Mouse (Mus musculus) T-helper 1 cell (primary cell): Measurements from ENCODE around the gene Ano9.

ENCODE experiments used
- in situ Hi-C: fragments of 300-600 bp; cut with MboI, MseI; formaldehyde crosslinking; loops from one replicate; pipeline ENCODE4 v1.15.1; 2025; ENCODE audit warnings: high pct_unique_total_duplicates

Ano9 gene

DNA sequence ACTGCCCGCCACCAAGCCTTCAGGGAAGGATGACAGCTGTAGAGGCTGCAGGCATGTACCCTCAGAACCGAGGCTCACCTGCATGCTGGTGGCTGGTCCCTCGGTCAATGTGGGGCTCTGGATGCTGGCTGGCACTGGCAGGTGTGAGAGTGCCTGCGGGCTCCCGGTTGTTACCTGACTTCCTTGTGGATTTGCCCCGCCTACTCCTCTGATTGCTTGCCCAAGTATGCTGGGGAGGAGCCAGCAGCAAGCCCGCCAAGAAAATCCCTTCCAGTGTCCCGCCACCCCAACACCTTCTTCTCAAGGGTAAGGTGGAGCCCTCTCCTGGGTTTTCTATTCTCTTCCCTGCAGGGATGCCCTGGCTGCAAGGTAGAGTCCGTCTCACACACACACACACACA is at the start of gene Ano9:
Gene Ano9 (minus strand): TSS at position 171 of the 400 bp plus-strand sequence.
- in situ Hi-C loops = no loop called here

DNA sequence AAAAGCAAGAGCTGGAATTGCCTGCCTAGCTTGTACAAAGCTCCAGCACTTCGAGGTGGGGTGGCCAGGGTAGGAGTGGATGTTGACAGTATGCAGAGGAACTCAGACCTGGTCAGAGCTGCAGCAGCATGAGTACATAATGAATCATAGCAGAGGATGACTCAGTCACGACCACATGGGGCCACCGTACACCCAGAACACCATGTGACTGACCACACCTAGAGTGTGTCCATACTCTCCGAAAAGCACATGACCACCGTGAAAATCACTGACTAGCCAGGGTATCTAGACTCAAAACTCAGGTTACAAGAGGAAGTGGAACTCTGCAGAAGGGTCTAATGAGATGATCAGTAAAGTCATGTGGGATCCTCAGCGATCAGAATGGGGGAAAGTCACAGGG is 47.2 kb upstream of the Ano9 start:
- in situ Hi-C loops = loop anchor here (5.0 kb wide), 1 partner anchor 33 kb away; no protein-coding TSS in a partner anchor

DNA sequence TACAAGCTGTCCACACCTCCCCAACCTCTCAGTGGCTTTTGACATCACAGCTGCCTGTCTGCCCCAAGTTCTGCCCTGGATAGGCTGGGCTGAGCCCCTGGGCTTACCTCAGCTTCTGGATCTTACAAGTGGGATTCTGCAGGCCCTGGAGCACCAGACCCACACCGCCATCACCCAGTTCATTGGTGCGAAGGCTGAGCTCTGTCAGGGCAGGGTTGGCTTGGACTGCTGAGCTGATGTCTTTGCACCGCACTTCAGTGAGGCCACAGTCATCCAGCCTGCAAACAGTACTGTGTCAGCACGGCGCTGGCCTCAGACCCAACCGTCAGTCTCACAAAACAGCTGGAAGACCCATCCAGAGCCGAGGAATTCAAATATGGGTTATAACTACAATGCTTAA is 46.8 kb upstream of the Ano9 start:
- in situ Hi-C loops = no loop called here

DNA sequence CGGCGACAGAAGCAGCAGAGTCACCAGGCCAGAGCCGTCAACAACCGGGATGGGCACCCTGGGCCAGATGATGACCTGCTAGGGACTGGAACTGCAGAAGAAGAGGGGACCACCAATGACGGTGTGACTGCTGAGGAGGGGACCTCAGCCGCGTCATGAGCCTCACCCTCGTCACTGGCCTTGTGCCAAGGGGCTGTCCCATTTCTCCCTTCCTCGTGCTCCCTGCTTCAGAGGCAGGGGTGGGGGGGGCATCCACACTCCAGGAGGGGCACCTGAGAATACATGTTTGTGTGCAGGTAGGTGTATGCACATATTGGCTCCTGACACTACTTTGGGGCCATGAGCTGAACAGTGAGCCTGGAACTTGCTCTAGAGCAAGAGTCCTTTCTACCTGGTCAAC is 37.8 kb upstream of the Ano9 start:
- in situ Hi-C loops = no loop called here

DNA sequence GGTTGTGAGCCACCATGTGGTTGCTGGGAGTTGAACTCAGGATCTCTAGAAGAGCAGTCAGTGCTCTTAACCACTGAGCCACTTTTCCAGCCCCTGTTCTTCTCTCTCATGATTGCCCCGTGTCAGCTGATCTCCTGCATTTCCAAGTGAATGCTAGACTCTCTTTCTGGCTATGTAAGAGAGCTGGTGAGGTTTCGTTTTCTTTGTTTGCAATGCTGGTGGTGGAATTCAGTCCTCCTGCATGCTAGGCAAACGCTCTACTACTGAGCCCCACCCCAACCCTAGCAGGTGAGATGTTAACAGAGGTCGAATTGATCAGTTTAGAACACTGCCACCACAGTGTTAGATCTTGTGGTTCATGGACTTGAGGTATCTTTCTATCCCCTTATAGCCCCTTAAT is 31.0 kb upstream of the Ano9 start:
- in situ Hi-C loops = no loop called here

DNA sequence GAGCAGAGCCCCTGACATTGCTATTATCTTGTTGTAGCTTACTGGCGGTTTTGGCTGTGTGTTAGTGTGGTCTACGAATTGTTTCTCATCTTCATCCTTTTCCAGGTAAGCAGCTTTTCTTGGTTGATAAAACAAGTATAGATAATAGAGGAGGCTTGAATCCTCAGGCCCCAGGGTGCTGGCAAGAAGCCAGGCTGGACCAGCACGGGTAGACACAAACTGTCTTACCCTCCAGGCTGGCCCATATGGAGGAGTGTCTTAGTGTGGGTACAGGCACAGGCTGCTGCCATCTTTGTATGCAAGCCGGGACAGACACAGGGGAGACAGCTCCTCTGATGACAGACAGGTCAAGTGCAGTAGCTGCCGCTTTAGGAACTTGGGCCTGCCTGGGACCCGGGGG is 29.4 kb upstream of the Ano9 start:
- in situ Hi-C loops = no loop called here

DNA sequence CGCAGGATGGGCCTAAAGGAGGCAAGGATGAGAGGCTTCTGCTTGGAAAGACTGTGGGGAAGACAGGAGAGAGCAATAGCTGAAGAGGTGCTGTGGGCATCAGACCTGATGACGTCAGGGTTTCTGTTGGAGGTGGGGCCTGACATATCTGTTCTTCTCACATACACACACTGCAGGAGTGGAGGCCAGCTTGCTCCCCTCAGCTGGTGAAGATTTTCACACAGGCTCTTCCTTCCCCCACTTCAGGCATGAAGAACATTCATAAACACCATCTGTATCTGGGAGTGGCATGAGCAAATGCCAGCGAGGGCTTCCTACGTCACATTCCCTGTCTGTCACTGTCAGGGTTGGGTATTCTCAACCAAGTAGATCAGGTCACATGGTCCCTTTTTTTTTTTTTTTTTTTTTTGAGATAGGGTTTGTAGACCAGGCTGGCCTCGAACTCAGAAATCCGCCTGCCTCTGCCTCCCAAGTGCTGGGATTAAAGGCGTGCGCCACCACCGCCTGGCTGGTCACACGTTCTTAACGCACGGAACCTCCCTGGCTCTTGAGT is 28.5 kb upstream of the Ano9 start:
- in situ Hi-C loops = no loop called here

DNA sequence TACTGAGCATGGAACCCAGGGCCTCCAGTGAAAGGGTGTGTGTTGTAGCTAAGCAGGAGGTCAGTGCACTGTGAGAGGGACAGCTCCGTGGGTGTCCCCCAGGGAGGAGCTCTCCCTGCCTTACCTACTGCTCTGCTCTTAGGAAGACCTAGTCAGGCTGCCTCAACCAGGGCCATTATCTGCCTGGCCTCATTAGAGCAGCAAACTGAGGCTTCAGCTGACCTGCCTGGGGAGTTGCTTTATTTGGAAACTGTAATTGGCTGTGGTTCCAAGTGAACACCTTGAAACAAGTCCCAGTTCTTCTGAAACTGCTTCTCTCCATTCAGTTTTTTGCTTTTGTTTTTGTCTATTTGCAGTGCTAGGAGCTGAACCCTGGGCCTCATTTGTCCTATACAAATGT is 27.8 kb upstream of the Ano9 start:
- in situ Hi-C loops = no loop called here

DNA sequence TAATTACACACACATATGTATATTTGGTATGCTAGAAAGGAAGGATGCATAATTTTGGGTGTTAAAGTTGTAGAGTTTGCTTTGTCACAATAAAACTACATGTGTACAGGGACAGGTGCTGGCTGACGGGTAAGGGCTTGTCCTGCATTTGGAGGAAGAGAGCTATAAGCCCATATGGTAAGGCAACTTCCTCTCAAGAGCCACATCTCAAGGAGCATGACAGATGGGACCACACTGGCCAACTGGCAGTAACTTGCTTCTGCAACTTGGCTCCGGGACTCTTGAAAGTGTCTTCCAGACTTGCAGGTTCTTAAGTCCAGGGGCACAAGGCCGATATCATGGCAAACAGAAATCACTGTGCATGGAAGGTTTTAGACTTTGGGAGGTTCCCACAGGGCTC is 27.0 kb upstream of the Ano9 start:
- in situ Hi-C loops = no loop called here

DNA sequence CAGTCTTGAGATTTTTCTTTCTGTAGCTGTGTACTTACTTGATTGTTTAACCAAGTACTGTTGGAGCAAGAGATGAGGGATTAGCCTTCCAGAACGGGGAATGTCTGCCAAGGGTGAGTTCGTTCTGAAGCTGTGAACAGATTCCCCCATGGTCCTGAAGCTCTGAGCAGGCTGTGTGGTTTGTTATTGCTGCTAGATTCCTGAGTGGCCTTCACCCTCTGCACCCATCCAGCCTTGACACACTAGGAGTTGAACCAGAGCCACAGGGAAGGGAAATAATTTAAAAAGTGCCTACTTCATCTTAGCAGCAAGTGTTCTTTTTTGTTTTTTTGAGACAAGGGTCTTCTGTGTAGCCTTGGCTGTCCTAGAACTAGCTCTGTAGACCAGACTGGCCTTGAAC is 26.3 kb upstream of the Ano9 start:
- in situ Hi-C loops = no loop called here

DNA sequence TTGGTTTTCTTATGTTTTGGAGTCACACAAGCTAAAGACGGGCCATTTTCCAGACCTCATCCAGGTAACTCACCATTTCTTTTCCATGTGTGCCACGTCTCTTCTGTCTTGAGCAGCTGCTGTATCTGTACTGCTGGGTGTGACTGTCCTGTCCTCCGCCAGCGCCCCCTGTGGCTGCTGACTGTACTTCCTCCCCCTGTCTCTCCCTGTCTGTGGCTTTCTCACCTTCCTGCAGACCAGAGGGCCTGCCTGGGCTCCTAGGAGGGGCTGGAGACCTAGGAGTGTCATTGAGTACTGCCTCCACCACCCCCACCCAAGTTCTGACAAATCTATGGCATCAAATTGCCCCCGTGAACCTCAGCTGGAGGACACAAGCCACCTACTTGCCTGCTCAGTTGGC is 25.5 kb upstream of the Ano9 start:
- in situ Hi-C loops = no loop called here

DNA sequence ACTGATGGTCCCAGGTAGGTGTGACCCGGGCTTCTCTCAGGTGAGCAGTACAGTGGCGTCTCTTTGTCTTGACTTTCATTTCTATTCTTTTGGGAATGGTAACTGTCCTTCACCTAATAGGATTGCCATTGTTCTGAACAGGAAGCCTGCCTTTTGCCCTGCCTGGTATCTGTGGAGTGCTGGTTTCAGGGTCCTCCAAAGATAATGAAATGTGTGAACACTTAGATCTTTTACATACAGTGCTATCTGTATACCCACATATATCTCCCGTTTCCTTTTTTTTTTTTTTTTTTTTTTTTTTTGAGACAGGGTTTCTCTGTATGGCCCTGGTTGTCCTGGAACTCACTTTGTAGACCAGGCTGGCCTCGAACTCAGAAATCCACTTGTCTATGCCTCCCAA is 23.7 kb upstream of the Ano9 start:
- in situ Hi-C loops = no loop called here

DNA sequence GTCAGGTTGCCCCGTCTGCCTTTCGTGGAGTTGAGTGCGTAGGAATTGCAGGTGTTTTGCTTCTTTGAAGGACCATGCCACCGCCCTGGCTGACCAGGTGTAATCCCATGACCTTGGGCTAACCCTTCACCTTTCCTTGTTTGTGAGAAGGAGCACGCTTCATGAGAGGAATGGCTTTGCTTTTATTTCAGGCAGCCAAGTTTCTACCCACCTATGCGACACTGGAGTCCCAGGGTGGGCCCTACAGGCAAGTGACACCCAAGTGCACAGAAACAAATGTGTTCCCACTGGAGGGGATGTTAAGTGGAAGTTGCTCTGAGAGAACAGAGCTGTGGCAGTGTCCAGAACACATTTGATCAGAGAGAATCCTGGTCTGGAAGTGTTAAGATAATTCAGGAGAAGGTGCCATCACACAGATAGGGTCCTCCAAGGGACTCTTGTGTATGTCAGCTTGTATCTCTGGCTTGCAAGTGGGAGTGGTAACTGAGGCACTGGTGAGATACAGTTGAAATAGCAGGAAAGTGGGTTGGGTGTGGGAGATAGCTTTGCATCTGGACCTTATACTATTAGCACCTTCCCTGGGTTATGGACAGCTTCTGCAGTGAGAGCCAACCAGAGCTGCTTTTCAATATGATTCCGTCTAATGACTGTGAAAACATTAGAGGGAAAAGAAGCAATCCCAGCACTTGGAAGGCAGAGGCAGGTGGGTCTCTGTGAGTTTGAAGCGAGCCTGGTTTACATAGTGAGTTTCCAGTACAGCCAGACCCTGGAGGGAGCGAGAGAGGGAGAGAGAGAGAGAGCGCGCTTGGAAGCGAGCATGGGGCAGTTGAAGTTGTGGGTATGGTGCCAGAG is 14.5 kb upstream of the Ano9 start:
- in situ Hi-C loops = loop anchor here (5.0 to 10.0 kb wide), 2 partner anchors 35 to 623 kb away; no protein-coding TSS in a partner anchor

DNA sequence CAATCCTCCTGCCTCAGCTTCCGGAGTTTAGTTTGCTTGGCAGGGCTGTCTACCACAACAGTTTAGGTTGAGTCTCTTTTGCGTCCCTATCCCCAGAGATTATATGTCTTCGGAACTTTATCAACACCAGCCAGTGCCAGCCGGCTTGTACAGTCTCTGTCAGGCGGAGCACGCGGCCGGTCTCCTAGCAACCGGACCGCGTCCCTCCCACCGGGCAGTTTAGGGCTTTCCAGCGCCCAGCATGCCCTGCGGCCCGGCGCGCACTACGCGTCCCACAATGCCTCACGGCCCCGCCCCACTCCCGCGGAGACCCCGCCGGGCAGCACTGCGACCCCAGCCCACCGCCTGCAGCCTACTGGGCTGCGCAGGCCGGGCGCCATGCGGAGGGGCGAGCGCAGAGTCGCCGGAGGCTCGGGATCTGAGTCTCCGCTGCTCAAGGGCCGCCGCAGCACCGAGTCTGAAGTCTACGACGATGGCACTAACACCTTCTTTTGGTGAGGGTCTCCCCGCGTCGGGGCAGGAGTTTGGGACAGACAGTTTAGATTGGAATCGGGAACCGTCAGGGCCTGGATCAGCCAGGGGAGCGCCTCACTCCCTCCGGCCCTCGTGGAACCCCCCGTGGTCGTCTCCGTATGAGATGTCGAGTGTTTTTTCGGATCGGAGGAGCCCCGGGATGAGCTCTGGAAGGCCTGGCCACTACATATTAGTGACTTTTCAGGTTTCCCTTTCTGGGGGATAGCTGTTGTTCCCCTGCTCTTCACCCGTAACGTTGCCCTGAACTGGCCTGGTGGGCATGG is 13.6 kb upstream of the Ano9 start:
- in situ Hi-C loops = loop anchor here (5.0 to 10.0 kb wide), 2 partner anchors 36 to 624 kb away; no protein-coding TSS in a partner anchor

DNA sequence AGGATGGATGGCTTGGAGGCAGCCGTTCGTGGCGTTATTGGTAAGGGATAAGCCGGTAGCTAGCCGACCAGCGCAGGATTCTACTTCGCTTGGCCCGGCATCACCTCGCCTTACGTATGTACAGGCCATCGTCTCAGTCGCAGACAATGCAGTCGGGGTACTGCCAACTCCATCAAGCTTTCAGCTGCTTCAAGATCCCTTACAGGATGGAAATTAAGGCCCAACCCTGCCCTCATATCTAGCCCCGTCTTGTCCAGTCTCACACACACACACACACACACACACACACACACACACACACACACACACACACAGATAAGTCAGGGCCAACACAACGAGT is 5.9 kb upstream of the Ano9 start:
- in situ Hi-C loops = no loop called here

DNA sequence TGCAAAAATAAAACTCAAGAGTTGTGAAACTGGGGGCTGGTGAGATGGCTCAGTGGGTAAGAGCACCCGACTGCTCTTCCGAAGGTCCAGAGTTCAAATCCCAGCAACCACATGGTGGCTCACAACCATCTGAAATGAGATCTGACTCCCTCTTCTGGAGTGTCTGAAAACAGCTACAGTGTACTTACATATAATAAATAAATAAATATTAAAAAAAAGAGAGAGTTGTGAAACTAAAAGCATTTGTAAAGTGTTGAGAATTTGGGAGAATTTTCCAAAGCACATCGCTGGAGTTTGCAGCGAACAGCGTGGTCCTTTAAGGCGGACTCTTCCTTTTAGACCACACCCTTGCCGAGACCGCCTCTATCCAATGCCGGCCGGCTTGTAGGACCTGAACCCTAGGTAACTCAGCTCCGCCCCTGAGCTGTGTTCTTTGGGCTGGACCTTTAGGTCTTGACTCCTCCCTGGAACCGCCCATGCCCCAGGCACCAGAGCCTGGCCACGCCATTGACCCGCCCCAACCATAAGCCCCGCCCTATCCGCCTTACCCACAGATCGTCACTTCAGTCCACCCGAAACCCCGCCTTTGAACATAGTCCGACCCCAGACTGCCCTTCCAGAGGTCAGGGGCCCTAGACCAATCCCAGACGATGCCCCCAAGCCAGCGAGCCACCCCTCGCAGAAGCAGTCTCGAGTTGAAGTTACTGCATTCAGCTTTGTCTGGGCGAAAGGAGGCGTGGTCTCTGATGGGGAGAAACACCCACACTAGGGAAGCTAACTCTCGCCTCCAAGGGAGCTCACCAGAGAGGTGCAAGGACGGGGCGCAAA is 5.3 kb upstream of the Ano9 start:
- in situ Hi-C loops = no loop called here

DNA sequence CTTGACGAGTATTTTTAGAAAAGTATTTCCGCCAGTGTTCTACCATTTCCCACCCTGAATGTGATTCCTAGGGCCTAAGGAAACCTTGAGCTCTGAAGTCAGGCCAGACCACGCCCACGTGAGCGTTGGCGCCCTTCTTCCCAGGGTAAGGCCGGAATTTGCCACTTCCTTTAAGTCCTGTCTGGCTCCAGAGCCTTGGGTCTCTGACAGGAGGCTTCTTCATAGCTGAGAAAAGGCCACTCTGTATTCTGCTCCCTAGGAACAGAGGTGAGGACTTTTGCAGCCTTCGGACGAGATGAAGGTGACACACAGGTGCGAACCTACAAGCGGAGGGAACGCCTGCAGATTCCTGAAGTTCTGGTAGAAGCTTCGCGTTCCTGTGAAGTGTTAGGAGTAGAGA is 4.6 kb upstream of the Ano9 start, which contains the start of gene Ptdss2:
Gene Ptdss2 (plus strand): TSS at position 138 of the 400 bp plus-strand sequence.
- in situ Hi-C loops = no loop called here

DNA sequence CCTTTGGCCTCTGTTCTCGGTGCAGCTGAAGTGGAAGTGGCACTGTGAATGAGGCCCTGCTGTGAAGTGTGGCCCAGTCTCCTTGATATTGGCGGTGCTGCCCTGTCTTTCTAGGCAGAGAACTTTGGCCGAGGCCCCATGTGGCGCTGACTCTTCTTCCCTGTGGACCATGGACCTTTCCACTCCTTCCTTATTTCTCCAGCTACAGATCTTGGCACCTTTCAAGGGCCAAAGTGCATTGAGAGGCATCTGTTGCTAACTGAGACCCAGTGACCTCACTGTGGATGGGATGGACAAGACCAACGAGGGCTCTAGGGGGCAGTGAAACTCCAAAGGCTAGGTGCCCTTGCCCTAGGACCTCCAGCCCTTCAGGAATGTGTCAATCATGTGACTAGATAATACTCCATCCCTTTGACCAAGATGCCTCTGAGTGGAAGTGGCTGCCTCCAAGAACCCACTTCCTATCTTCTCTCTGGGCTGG is 3.5 kb upstream of the Ano9 start:
- in situ Hi-C loops = no loop called here

DNA sequence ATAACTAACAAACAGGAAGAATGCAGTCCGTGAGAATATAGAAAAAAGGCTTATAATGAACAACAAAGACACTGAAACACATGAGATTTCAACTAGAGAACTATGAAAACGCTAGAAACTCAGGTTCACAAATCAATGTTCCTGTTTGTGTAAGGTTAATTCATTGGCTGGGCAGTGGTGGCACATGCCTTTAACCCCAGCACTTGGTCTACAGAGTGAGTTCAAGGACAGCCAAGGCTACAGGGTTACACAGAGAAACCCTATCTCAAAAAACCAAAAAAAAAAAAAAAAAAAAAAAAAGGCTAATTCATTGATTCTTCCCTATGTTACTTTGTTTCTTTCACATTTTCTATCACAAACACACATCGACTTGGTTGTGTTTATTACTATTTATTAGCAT is 3.0 kb upstream of the Ano9 start:
- in situ Hi-C loops = no loop called here

DNA sequence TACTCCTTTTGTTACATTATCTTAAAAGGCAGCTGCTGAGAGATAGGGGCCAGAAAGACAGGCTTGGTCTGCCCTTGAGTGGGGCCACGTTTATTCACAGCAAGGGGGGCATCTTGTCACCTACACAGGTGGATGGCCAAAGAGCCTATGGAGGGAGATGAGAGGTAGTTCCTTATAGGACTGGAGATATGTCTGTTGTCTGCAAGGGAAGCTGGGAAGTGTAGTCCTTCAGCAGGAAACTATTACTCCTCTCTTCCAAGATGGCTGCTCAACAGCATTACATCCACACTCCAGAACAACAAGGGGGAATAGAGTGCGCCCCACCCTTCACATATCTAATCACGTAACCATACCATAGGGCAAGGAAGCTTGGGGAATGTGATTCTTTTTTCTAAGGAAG is 1.9 kb upstream of the Ano9 start:
- in situ Hi-C loops = no loop called here

DNA sequence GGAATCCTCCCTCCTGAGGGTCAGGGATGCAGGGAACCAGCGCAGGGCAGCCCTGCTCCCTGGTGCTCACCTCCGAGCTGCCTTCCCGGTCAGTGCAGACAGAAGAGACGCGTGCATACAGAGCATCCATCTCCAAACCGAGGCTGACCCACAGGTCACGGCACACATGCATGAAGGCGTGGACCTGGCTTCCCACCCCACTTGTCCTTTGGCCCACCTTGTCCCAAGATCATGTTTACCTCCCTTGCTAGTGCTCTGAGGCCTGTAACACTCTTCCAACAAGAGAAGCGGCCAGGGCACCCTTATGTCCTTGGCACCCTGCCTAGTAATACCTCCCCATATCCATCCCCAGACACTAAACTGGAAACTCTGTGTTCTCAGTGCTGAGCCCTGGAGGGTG is 1.7 kb downstream of the Ano9 start:
- in situ Hi-C loops = no loop called here

DNA sequence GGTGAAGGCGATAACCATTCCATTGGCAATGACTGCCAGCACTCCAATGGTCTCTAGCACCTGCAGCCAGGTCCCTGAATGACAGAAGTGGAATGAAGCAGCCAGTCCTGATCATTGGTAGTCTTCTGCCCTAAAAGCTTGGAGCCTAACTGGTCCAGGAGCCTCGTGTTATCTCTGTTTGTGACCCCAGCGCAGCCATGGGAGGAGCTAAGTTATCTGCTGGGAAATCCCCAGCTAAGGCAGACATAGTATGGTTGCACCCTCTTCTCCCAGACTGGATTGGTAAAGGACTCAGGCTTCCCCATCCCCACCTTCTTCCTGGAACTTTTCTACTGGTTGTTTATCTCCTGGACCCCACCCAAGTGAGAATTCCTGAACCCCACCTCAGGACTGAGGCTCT is 14.4 kb downstream of the Ano9 start:
- in situ Hi-C loops = no loop called here
